Mouse (Mus musculus): Measurements from ENCODE around the gene Naa10. TPM values are rescaled to one million over a fixed set of nuclear protein-coding genes. Genes with fewer than 3 reads are reported as not detected.

The Naa10 gene
- polyA plus RNA-seq (2015; fragmentation: Nextera tagmentation; extraction: Ambion mirVana): 84.8 and 86.9 TPM in 2 replicates

DNA sequence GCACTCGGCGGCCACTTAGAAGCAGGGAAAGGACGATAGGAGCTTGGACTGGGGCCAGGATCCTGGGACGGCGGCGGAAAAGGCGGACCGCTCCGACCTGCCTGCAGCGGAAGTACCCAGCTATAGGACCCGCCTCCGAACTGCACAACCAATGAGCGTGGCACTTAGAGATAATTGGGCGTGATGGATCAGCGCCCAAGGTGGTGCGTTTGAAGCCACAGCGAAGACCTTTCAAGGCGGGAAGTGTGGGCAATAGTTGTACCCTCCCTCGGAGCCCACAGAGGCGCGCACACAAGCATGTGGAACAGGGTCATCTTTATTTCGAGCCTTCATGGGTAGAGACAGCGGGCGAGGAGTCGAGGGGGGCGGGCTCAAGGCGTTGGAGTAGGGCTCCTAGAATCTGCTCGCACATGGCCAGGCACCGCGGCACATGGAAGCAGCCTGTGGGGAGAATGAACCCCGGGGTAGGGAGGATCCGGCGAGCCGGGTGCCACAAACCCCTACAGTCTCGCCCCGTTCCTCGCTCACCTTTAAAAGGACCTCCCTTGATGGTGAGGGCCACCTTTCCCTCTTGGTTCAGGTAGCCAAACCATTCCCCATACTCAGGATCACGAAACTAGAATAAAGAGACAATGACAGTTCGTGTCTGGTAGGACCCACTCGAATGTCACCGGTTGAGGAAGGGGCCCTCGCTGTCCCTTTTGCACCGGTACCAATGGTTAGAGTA, at the start of gene Naa10, which contains the start of gene Arhgap4:
TSS of gene Naa10 (minus strand) at position 122 of the 727 bp plus-strand sequence.
TSS of gene Arhgap4 (minus strand) at position 48 of the 727 bp plus-strand sequence.
- no peaks in the 10 kb centered on the region for H3K36me3 ChIP-seq (replicated peaks)
- peak within 1 kb of the TSS; percentile 75 for H3K4me2 ChIP-seq
- H3K27me3 ChIP-seq (replicated peaks): no peaks in the 10 kb centered on the region
- 25% methylated on average over 43 of the region's 43 CpGs for WGBS
- H3K4me3 ChIP-seq: peak within 1 kb of the TSS; percentile 60
- H3K9me3 ChIP-seq: no peaks in the 10 kb centered on the region
- H3K9ac ChIP-seq: peak within 1 kb of the TSS; percentile 63
- H3K27ac ChIP-seq: peak within 1 kb of the TSS; percentile 83
- ATAC-seq (replicated peaks): peak; percentile 99
- peaks cover 8% of the 10 kb centered on the region for H3K4me1 ChIP-seq

GRCm38 (mm10) chrX:73970781-73971180, 49.0 kb upstream of the Naa10 start:
- Histone ChIP-seq H3K27me3 (replicated peaks) (no peaks in the 10 kb centered on the region), H3K27ac (no peak overlapping the region), H3K4me2 (no peak overlapping the region), H3K9me3 (no peaks in the 10 kb centered on the region), H3K36me3 (replicated peaks) (no peaks in the 10 kb centered on the region), H3K9ac (no peak overlapping the region), H3K4me1 (no peaks in the 10 kb centered on the region), H3K4me3 (no peak overlapping the region)
- ATAC-seq (replicated peaks): no peak

GRCm38 (mm10) chrX:73969729-73970128, 48.0 kb upstream of the Naa10 start:
- no peak overlapping the region for H3K9ac ChIP-seq
- H3K9me3 ChIP-seq: no peaks in the 10 kb centered on the region
- H3K27me3 ChIP-seq (replicated peaks): no peaks in the 10 kb centered on the region
- no peaks in the 10 kb centered on the region for H3K4me1 ChIP-seq
- H3K36me3 ChIP-seq (replicated peaks): no peaks in the 10 kb centered on the region
- 95% methylated on average over 2 of the region's 2 CpGs for WGBS
- H3K4me2 ChIP-seq: no peak overlapping the region
- no peak overlapping the region for H3K4me3 ChIP-seq
- no peak for ATAC-seq (replicated peaks)
- no peak overlapping the region for H3K27ac ChIP-seq

DNA sequence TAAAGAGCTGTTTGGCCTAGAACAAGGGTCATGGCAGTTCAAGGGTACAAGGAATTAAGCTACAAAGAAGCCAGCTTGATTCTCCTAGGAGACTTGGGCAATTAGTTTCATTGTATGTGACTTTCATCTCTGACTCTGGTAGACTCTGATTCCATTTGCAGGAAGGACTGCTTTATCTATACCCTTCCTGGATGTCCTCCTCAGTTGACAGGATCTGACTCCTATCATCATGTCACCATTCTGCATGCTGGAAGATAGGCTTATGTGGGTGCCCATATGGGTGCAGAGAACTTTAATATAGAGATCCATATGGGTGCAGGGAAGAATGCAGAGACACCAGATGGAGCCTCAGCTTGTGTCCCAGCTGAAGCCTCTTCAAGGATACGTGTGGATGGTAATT, 47.4 kb upstream of the Naa10 start:
- H3K9ac ChIP-seq: no peak overlapping the region
- H3K4me2 ChIP-seq: no peak overlapping the region
- H3K4me3 ChIP-seq: no peak overlapping the region
- no peaks in the 10 kb centered on the region for H3K27me3 ChIP-seq (replicated peaks)
- peaks cover 5% of the 10 kb centered on the region for H3K4me1 ChIP-seq
- 0 out of 2 replicates have a peak overlapping the region, but pooled peaks have one; percentile 50 for H3K27ac ChIP-seq
- WGBS: 74% methylated on average over 1 of the region's 1 CpGs
- H3K36me3 ChIP-seq (replicated peaks): no peaks in the 10 kb centered on the region
- no peaks in the 10 kb centered on the region for H3K9me3 ChIP-seq
- ATAC-seq (replicated peaks): no peak

DNA sequence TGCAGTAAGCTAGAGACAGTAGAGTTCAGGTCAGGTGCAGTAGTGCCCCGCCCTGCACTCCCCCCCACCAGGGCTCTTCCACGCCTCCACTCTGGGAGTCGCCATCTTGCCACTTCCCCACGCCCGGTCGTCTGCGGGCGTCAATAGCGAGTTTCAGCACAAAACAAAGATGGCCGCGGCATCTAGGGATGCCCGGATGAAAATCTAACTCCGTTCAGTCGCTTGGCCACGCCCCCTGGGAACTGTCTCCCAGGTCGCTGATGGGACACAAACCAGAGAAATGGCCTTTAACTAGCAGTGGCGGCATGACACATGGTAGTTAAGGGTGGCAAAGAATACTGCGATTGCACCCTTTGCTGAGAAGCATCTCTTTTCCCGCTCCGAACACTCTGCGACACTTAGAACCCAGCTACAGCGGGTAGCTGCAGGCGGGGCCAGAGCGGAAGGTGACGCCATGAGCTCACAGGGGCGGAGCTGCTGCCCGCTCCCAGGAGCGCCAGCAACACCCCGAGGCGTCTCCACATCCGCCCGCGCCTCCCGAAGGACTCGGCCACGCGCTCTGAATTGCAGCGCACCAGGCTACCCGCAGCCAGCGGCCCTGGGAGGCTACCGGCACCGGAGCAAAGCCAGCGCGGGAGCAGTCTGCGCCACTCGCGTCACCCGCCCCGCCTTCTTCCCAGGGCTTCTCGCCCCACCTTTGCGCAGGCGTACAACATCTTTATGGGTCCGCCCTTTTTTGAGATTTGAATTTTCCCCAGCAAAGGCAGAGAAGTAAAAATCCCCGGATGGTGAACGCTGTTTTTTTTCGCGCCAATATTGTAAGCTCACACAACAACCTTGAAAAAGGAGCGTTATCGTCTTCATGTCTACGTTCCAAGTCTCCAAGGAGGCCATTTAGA, 45.7 kb upstream of the Naa10 start:
- Histone ChIP-seq H3K9me3 (no peaks in the 10 kb centered on the region), H3K27ac (peak overlapping the region; percentile 99), H3K36me3 (replicated peaks) (no peaks in the 10 kb centered on the region), H3K4me1 (peaks cover 22% of the 10 kb centered on the region), H3K9ac (peak overlapping the region; percentile 62), H3K4me2 (peak overlapping the region; percentile 45), H3K4me3 (peak overlapping the region; percentile 69), H3K27me3 (replicated peaks) (no peaks in the 10 kb centered on the region)
- WGBS: 21% methylated on average over 60 of the region's 60 CpGs
- peak; percentile 87 for ATAC-seq (replicated peaks)

DNA sequence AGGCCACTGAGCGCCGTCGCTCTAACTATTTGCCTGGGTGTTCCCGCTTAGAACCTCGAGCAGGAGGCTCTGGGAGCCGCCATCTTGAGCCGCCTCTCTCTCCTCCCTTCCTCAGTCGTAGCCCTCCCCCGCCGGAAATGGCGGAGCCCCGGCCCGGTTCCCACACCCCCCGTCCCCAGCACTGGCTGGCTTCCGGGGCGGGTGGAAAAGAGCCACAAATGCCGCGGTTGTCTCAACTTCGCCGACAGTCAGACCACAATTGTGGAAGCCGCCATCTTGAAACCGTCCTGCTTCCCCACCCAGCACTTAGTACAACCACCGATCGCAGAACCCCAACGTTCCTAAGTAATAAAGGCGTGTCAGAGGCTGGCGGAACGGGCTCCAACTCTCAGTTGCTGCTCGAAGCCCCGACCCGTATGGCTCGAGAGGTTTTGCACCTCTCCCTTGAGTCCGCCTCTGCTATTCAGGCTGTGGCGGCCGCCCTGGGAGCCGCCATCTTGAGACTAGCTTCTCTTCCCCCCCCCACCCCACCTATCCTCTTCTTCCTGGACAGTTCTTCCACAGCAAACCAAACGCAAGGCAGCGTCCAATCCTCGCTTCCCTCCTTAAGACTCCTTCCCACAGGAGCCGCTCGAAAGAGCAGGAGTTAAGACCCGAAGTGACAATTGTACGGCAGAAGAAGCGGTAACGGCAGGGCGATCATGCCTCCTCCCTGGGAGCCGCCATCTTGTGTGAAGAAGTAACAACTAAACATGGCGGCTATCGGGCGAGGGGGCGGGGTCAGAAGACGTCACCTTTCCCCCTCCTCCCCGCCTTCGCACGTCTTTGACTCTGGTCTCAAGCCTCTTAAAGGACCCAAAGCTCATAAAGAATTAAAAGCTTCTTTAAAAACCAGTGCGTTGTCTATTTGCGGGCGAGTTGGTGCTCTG, 44.8 kb upstream of the Naa10 start, which contains the start of gene Hcfc1:
TSS of gene Hcfc1 (minus strand) at position 110 of the 929 bp plus-strand sequence.
- H3K4me1 ChIP-seq: peaks cover 30% of the 10 kb centered on the region
- H3K27me3 ChIP-seq (replicated peaks): no peaks in the 10 kb centered on the region
- peak within 1 kb of the TSS; percentile 99 for H3K27ac ChIP-seq
- H3K4me3 ChIP-seq: peak within 1 kb of the TSS; percentile 69
- H3K4me2 ChIP-seq: peak within 1 kb of the TSS; percentile 75
- ATAC-seq (replicated peaks): peak; percentile 85
- peak within 1 kb of the TSS; percentile 62 for H3K9ac ChIP-seq
- WGBS: 24% methylated on average over 58 of the region's 58 CpGs
- H3K9me3 ChIP-seq: no peaks in the 10 kb centered on the region
- H3K36me3 ChIP-seq (replicated peaks): no peaks in the 10 kb centered on the region

- no peaks in the 10 kb centered on the region for H3K9me3 ChIP-seq
- H3K9ac ChIP-seq: peak overlapping the region; percentile 62
- H3K4me3 ChIP-seq: peak overlapping the region; percentile 69
- H3K4me2 ChIP-seq: peak overlapping the region; percentile 75
- ATAC-seq (replicated peaks): no peak
- H3K27me3 ChIP-seq (replicated peaks): no peaks in the 10 kb centered on the region
- H3K36me3 ChIP-seq (replicated peaks): no peaks in the 10 kb centered on the region
- H3K27ac ChIP-seq: peak overlapping the region; percentile 99
- peaks cover 30% of the 10 kb centered on the region for H3K4me1 ChIP-seq
- WGBS: 19% methylated on average over 20 of the region's 20 CpGs
Observed at GRCm38 (mm10) chrX:73965307-73965706, 43.6 kb upstream of the Naa10 start.

DNA sequence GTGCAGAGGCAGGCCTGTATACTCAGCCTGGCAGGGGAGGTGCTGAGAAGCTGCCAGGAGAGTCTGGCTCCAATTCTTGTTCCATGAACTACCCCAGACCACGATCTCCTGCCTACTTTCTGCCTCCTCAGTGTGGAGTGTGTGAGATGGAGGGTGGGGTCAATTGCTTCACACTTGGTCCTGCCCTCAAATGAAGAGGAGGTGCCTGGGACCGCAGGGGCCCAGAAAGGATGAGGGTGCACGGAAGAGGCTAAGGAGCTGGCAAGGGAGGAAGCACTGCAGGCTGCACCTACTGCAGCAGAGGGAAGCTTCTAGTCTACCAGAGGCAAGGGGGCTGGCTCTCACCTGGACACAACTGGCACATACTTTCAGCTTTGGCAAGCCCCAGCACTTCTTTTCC, 42.6 kb upstream of the Naa10 start:
- Histone ChIP-seq H3K9ac (peak overlapping the region; percentile 62; the same call in 1 of the 2 replicates), H3K4me1 (peaks cover 30% of the 10 kb centered on the region), H3K4me2 (peak overlapping the region; percentile 75), H3K4me3 (peak overlapping the region; percentile 69), H3K9me3 (no peaks in the 10 kb centered on the region), H3K27ac (peak overlapping the region; percentile 99; the same call in 1 of the 2 replicates), H3K36me3 (replicated peaks) (no peaks in the 10 kb centered on the region), H3K27me3 (replicated peaks) (no peaks in the 10 kb centered on the region)
- 39% methylated on average over 3 of the region's 3 CpGs for WGBS
- ATAC-seq (replicated peaks): no peak

- Histone ChIP-seq H3K4me2 (no peak overlapping the region), H3K9ac (no peak overlapping the region), H3K4me1 (no peaks in the 10 kb centered on the region), H3K36me3 (replicated peaks) (peaks cover 23% of the 10 kb centered on the region; the same call in 1 of the 2 replicates), H3K27me3 (replicated peaks) (no peaks in the 10 kb centered on the region), H3K27ac (no peak overlapping the region), H3K9me3 (no peaks in the 10 kb centered on the region), H3K4me3 (no peak overlapping the region)
- no peak for ATAC-seq (replicated peaks)
- WGBS: 95% methylated on average over 6 of the region's 6 CpGs
Observed at GRCm38 (mm10) chrX:73954988-73955387, 33.2 kb upstream of the Naa10 start.

DNA sequence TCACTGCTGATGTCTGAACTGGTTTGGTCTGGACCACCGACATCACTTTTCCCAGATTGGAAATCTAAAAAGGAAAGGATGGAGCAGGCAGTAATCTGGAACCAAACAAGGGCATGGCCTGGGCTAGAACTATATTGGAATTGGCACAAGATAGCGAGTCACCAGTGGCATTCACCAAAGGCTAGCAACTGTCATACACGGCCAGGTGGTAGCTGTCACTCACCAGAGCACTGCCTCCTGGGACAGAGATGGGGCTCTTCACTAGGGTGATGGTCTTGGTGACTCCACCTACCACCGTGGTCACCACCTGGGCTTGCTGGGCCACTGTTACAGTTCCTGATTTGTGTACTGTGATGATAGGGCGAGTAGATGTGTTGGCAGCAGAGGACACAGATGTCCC, 30.9 kb upstream of the Naa10 start:
- H3K27ac ChIP-seq: no peak overlapping the region
- no peaks in the 10 kb centered on the region for H3K4me1 ChIP-seq
- 92% methylated on average over 5 of the region's 5 CpGs for WGBS
- H3K9me3 ChIP-seq: no peaks in the 10 kb centered on the region
- ATAC-seq (replicated peaks): no peak
- no peak overlapping the region for H3K4me2 ChIP-seq
- peaks cover 33% of the 10 kb centered on the region; the same call in 1 of the 2 replicates for H3K36me3 ChIP-seq (replicated peaks)
- no peak overlapping the region for H3K9ac ChIP-seq
- H3K4me3 ChIP-seq: no peak overlapping the region
- H3K27me3 ChIP-seq (replicated peaks): no peaks in the 10 kb centered on the region

GRCm38 (mm10) chrX:73949341-73949740, 27.6 kb upstream of the Naa10 start:
- Histone ChIP-seq H3K4me2 (no peak overlapping the region), H3K4me1 (no peaks in the 10 kb centered on the region), H3K9ac (no peak overlapping the region), H3K27me3 (replicated peaks) (no peaks in the 10 kb centered on the region), H3K27ac (no peak overlapping the region), H3K36me3 (replicated peaks) (peaks cover 44% of the 10 kb centered on the region), H3K9me3 (no peaks in the 10 kb centered on the region), H3K4me3 (no peak overlapping the region)
- 89% methylated on average over 10 of the region's 10 CpGs for WGBS
- no peak; the same call in 1 of the 2 replicates for ATAC-seq (replicated peaks)

All from midbrain, embryonic 15.5 days (tissue).